Mouse (Mus musculus): Measurements from ENCODE around the gene Fam166b.

DNA sequence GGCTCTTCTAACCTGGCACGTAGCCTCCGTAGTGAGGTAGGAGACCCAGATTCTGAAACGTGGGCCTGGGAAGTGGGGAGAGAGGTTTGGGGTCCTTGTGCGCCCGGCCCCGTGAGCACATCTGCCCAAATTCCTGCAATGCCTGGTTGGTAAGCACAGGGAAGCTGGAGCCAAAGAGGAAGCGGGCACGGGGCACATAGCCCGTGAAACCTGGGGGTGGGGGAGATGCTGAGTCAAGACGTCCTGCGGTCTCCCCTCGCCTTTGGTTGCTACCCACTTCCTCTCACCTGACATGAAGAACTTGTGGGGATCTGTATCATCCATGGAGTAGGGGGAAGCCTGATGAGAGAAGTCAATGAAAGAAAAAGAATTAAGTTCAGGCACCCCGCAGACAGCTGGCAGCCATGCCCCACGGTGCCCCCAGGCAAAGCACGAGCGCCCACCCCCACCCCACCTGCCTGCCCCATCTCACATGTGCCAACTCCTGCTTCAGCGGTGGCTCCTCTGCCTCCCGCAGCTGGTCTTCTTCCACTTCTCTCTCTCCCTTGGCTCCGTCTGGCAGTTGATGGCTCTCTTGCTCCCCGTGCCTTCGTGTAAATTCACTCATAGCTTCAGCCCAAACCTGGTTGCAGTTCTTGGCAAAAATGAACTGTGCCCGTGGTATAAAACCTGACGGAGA is 1.3 kb downstream of the Fam166b start:
- no peak for TF ChIP-seq CTCF (IDR thresholded peaks at IDR 0.05; ENCODE audit: low read depth, low read length)
- TF ChIP-seq POLR2A (IDR thresholded peaks at IDR 0.05; ENCODE audit: borderline replicate concordance, low read depth, low read length), result no peak
